Mouse (Mus musculus) cerebellum, adult 2 months (tissue): Measurements from ENCODE around the gene Cep128. TPM values are rescaled to one million over a fixed set of nuclear protein-coding genes. Genes with fewer than 3 reads are reported as not detected.

ENCODE experiments used
- DNase-seq, 2 experiments: peaks; one replicate each; pipeline ENCODE4 v3.0.0; 2021
- H3K27ac ChIP-seq: fragments of 200-500 bp; 2 replicates; pipeline ENCODE4 v1.5.1; 2012; ENCODE audit warnings: low read length, control low read depth, inconsistent platforms; ENCODE audit not compliant: insufficient read depth
- H3K27me3 ChIP-seq: fragments of 200-500 bp; 2 replicates; pipeline ENCODE4 v1.6.1; 2012; ENCODE audit warnings: inconsistent platforms, mild to moderate bottlenecking, low read length, moderate library complexity; ENCODE audit not compliant: control insufficient read depth, insufficient read depth
- H3K4me1 ChIP-seq: fragments of 200-500 bp; 2 replicates; pipeline ENCODE4 v1.6.1; 2011; ENCODE audit warnings: low read length; ENCODE audit not compliant: control insufficient read depth, insufficient read depth
- H3K4me3 ChIP-seq: fragments of 200-500 bp; replicated peaks from 2 replicates; pipeline ENCODE3; 2011; ENCODE audit warnings: mild to moderate bottlenecking, low read depth, low read length, control low read depth; ENCODE audit not compliant: insufficient read depth
- CTCF ChIP-seq: fragments of 200-500 bp; IDR thresholded peaks from 2 replicates; pipeline ENCODE4 v1.5.1; 2011; ENCODE audit warnings: low read depth, mild to moderate bottlenecking, control low read depth, low read length, moderate library complexity, borderline replicate concordance; ENCODE audit not compliant: insufficient read depth
- POLR2A ChIP-seq: fragments of 200-500 bp; IDR thresholded peaks from 2 replicates; pipeline ENCODE4 v1.6.1; 2011; ENCODE audit warnings: low read length, control low read depth, borderline replicate concordance; ENCODE audit not compliant: insufficient read depth
- WGBS: fragments of 180-500 bp; shearing (Covaris S2); methylation state at CpG from one replicate; pipeline ENCODE4 v1.1.7; 2018; 5-methylcytosine and 5-hydroxymethylcytosine counted together
- polyA plus RNA-seq: library from polyadenylated mRNA; depleted of rRNA; stranded (reverse); fragments of >200 nt; gene quantifications from 2 replicates; pipeline ENCODE4 v1.2.3, GENCODE M21; 2012

Gene Cep128
- polyA plus RNA-seq, 1 experiment = 2.5 TPM

GRCm38 (mm10) chr12:91264828-91265355 lies 119.3 kb downstream of the Cep128 start:
- TF ChIP-seq CTCF = no peak
- TF ChIP-seq POLR2A = no peak
- 78% methylated on average over 3 of the region's 3 CpGs for WGBS
- H3K4me1 ChIP-seq = no peaks in the 10 kb centered on the region

DNA sequence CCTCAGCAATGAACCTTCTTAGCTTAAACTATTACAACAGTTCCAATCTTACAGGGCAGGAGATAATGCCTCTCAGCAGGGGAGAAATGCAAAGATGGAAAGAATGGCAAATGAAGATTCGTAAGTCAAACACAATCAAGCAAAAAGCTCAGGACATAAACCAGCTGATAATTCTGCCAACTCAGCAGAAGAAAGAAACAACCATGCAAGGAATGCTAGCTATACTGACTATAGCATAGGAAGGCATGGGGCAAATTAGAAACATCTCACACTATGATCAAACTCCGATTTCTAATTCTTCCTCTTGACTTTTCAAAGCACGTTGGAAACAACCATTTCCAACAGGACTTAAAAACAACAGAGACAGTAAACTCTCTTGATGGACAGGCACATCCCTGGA lies 120.5 kb downstream of the Cep128 start:
- Histone ChIP-seq H3K4me3 (no peak overlapping the region), H3K27ac (no peak overlapping the region), H3K4me1 (no peaks in the 10 kb centered on the region), H3K27me3 (no peaks in the 10 kb centered on the region)
- WGBS = 70% methylated on average over 3 of the region's 3 CpGs
- DNase-seq = no peak
- TF ChIP-seq CTCF (no peak), POLR2A (no peak)

More at GRCm38 (mm10) chr12:91264828-91265355, 119.3 kb downstream of the Cep128 start:
- DNase-seq = no peak
- Histone ChIP-seq H3K27me3 (no peaks in the 10 kb centered on the region), H3K27ac (no peak overlapping the region), H3K4me3 (no peak overlapping the region)

GRCm38 (mm10) chr12:91262801-91263200 lies 121.4 kb downstream of the Cep128 start:
- no peak for DNase-seq
- no peak overlapping the region for H3K27ac ChIP-seq
- H3K4me1 ChIP-seq = no peaks in the 10 kb centered on the region
- 90% methylated on average over 3 of the region's 3 CpGs for WGBS
- no peaks in the 10 kb centered on the region for H3K27me3 ChIP-seq
- TF ChIP-seq POLR2A = no peak
- no peak for TF ChIP-seq CTCF
- no peak overlapping the region for H3K4me3 ChIP-seq

DNA sequence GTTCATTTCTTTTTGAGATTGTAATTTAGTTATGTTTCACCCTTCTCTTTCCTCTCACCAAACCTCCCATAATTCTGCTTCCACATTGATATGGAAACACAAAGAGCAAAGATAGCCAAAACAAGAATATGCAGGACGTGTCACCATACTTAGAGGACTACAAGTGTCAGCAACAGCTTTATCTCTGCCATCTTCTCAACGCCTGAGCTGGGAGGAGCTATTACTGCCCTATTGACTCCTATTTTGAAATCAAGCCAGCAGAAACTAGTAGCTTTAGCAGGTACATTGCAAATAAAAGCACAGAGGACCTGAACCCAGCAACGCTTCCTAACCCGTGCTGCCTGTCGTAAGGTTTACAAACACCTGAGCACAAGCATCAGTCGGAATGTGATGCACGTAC lies 127.9 kb downstream of the Cep128 start:
- no peak overlapping the region for H3K27ac ChIP-seq
- DNase-seq = no peak
- no peaks in the 10 kb centered on the region for H3K4me1 ChIP-seq
- no peaks in the 10 kb centered on the region for H3K27me3 ChIP-seq
- TF ChIP-seq CTCF (no peak), POLR2A (no peak)
- 92% methylated on average over 7 of the region's 7 CpGs for WGBS
- H3K4me3 ChIP-seq = no peak overlapping the region

GRCm38 (mm10) chr12:91254831-91255230 lies 129.4 kb downstream of the Cep128 start:
- Histone ChIP-seq H3K4me1 (no peaks in the 10 kb centered on the region), H3K27ac (no peak overlapping the region), H3K27me3 (no peaks in the 10 kb centered on the region), H3K4me3 (no peak overlapping the region)
- DNase-seq = no peak
- 94% methylated on average over 6 of the region's 6 CpGs for WGBS
- no peak for TF ChIP-seq POLR2A
- no peak for TF ChIP-seq CTCF

DNA sequence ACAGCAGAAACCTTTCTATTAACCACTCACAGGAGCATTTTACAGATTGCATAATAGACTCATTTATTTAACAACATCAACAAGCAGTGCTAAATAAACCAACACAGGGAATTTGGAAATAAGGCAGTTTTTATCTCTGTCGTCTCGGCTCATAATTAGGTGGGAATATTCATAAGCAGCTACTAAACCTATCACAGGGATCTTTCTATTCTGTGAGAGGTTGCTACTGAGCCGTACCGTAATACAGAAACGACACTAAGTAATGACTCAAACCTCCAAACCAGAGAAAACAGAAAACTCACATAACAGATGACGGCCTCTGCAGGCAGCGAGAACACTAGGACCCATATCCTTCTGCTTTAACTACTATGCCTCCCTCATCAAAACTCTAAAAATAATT lies 163.6 kb downstream of the Cep128 start:
- H3K27me3 ChIP-seq = no peaks in the 10 kb centered on the region
- TF ChIP-seq CTCF (no peak), POLR2A (no peak)
- H3K4me3 ChIP-seq = no peak overlapping the region
- H3K27ac ChIP-seq = no peak overlapping the region
- 87% methylated on average over 7 of the region's 7 CpGs for WGBS
- DNase-seq = no peak
- H3K4me1 ChIP-seq = no peaks in the 10 kb centered on the region

DNA sequence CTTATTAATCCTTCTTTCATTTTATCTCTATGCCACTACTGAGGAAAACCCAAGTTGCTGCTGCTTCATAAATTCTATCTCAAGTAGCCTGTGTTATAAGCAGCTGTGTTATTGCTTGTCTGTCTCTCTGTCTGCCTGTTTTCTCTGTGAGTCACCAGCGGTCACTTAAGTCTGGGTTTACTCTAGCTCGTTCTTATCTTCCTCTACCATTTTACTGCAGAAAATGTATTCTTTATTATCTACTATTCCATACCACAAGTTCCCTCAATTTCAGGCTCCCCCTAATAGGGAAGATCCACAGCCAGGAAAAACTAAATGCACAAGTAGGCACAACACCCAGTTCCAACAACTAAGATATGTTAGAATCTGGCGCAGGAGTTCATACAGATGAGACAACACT lies 178.7 kb downstream of the Cep128 start:
- no peak for DNase-seq
- no peak overlapping the region for H3K27ac ChIP-seq
- no peaks in the 10 kb centered on the region for H3K4me1 ChIP-seq
- no peaks in the 10 kb centered on the region for H3K27me3 ChIP-seq
- WGBS = 92% methylated on average over 3 of the region's 3 CpGs
- H3K4me3 ChIP-seq = no peak overlapping the region
- TF ChIP-seq CTCF (no peak), POLR2A (no peak)

DNA sequence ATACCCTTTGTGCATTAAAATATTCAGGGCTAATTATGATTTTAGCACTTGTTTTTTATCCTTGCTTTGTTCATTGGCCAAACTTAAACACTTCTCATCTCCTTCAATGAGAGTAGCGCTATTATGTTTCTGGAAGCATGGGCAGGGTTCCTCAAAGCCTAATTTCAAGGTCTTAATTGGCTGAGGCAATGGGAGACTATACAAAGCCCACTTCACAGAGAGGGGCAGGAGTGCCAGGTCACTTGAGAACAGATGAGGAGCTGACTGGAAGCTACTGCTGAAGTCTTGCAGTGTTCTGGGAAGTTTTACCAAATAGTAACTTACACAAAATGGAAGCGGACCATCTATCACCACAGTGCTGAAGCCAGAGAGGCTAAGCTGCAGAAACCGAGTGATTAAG lies 179.9 kb downstream of the Cep128 start:
- WGBS = 76% methylated on average over 3 of the region's 3 CpGs
- H3K4me1 ChIP-seq = no peaks in the 10 kb centered on the region
- TF ChIP-seq POLR2A (no peak), CTCF (no peak)
- no peak overlapping the region for H3K27ac ChIP-seq
- no peak overlapping the region for H3K4me3 ChIP-seq
- DNase-seq = no peak
- no peaks in the 10 kb centered on the region for H3K27me3 ChIP-seq
